Mouse (Mus musculus) monocyte, adult 5-6 weeks (primary cell): Measurements from ENCODE around the gene Mcrip1. TPM values are rescaled to one million over a fixed set of nuclear protein-coding genes. Genes with fewer than 3 reads are reported as not detected.

Experiments
- ATAC-seq: fragments of 153-309, 156-312 bp; replicated peaks from 2 replicates; pipeline ENCODE4 v1.8.0; 2017; ENCODE audit warnings: mild to moderate bottlenecking; ENCODE audit not compliant: low TSS enrichment, insufficient number of reproducible peaks, severe bottlenecking, poor library complexity, low FRiP score
- total RNA-seq: library from RNA; stranded (forward); fragments of 200-1000, 200-491, 200-594 nt; gene quantifications from 3 replicates; pipeline ENCODE4 v1.2.3, GENCODE M21; 2017

Gene Mcrip1
- total RNA-seq, 1 experiment from 2014 or later, result 13.8 TPM

DNA sequence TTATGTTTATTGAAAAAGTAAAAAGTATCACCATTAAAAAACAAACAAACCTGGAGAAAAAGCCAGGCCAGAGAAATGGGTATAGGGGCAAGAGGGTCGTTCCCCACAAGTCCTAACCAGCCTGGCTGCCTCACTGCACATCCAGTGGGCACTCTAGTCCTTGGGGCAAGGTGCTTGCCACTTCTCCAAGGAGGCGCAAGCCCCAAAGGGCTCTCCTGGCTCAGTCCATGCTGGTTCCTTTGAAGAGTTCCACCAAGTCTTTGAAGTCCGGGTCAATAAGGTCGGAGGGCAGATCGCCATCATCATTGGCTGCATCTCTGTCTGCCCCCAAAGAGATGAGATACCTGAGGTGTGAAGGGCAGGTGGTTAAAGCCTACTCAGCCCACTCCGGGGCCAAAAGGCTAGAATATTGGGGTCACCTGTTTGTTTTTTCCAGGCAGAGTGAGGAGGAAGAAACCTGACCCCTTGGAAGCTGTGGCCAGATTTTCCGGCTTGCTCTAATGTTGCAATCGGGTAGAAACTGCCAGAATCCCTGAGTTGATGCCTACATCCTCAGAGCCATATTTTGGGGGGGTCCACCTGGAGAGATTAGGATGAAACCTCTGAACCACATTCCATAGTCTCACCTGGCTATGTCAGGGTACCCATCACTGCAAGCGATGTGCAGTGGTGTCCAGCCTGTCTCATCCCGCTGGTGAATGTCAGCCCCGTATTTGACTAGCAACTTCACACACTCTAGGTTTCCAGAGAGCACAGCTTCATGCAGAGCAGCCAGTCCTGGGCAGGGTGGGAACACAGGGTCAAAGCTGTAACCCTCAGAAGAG lies 671 bp upstream of the Mcrip1 start:
- ATAC-seq, result no peak

DNA sequence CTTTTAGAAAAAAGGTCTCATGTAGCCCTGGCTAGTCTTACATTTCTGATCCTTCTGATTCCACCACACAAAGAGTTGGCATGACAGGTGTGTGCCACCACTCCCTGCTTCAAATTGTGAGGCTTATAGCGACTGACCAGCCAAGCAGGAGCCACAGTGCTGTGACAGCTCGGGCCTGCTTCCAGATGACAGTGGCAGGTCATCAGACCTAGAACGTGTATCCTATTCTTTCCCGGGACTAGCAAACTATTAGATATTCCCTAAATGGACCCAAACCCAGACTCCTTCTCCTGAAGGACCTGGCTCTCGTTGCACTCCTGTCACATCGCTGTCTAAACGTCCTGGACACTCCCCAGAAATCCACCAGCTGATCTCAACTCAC lies 750 bp downstream of the Mcrip1 start:
- no peak for ATAC-seq

DNA sequence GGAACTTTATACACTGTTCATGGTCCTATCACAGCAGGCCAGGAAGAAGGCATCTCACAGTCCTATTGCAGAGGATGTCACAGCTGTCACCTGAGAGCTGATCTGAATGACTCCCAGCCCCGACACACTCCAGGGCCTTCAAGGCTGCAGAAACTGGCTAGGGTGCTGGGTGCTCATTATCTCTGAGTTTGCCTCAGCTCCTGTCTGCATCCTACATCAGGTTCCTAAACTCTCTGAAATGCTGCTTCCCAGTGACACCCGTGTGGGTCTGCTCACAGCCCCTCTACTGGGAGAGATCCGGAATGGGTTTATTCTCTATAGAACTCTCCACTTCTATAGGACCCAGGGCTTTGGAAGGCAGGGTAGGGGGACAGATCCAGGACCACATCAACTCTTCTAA lies 1.3 kb downstream of the Mcrip1 start:
- ATAC-seq, result no peak

DNA sequence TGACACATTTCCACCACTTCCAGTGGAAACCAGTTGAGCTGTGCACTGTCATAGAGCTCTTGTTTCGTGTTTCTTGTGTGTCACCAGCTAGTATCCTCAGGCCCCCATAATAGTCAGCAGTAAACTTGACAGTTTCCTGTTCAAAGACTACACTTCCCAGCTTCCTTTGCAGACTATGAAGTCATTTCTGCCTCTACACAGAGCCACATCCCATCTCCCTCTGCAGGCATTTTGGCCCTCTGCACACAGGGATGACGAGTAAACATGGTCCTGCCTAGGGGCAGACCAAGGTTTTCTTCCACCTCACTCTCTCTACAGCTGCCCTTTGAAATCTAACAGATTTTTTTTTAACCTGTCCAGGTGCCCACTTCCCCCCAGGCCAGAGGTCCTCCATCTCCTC lies 2.1 kb downstream of the Mcrip1 start:
- no peak for ATAC-seq

DNA sequence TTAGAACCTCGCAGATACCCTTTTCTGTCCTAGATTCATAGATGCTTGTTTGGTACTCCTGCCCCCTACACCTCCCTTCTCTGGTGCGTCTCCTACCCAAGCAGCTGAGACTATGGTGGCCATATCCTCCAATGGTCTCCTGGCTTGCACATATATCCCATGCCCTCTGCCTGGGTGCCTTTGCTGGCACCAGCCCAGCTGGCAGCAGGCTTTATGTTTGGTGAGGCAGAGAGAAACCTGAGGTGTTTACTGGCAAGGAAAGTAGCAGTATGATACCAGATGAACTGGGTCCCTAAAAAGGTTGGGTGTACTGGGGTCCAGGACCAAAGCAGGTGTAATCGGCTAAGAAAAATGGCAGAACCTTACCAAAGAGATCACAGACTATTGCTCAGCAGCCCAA lies 3.6 kb downstream of the Mcrip1 start:
- ATAC-seq, result no peak

DNA sequence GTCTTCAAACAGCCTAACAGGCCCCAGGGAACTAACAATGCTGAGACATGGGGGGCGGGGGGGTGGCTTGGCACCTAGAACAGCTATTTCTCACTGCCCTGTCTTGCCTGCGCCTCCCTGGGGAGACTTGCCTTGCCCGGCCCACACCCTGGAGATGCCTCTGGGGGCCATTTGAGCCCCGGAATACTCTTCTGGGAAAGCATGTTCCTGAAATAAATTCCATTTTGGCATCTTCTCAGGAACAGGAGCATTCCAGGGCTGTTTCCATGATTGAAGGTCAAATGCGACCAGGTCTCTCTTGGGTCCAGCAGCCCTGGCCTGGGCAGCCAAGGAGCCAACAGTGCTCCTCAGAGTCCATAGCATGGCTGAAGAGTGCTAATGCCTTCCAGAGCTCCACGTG lies 7.2 kb downstream of the Mcrip1 start:
- ATAC-seq, result no peak

DNA sequence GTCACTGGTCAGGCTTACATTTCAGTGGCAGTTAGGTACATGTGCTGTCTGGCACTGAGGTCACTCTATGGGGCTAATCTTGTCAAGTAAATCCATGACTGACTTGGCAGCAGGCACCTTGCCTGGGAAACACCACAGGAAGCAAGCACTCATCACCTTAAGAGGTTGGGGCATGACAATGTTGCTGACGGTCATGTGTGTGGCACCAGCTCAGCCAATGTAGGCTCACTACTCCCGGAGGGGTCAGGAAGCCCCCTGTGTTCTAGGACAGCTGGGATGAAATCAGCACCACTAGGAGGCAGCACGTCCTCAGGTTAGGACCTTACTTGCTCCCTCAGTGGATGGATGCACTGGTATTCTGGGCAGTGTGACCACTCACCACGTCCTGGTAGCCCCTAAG lies 7.6 kb downstream of the Mcrip1 start:
- ATAC-seq, result no peak

DNA sequence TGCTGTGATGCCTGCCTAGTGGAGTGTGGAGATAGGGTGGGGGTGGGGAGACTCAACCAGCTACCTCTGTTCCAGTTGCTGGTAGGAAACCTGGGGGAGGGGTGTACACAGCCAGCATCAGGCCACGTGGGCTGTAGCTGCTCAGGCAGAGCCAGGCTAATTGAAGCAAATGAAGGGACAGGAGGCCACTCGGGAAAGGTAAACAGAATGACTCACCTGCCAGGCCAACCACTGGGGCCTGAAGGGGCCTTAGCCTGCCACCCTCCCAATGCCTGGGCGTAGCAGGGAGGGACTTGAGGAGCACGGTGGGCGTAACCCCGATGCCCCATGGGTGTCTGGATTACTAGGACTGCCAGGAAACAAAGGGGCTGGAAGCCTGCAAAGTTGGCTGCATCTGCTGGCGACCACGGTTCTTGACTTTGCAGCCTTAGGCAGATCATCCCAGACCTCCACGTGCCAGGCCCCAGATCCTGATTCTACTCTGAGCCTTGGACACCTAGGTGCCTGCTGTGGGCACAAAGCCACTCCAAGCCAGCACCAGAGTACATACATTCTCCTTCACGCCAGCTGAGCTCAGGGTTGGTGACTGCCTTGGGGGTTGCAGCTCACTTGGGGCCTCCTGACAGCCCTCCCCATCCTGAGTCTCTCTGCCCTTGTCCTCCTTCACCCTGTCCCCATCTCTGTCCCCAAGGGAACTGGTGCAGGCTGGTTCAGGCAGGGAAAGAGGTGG lies 10.1 kb downstream of the Mcrip1 start:
- no peak for ATAC-seq

DNA sequence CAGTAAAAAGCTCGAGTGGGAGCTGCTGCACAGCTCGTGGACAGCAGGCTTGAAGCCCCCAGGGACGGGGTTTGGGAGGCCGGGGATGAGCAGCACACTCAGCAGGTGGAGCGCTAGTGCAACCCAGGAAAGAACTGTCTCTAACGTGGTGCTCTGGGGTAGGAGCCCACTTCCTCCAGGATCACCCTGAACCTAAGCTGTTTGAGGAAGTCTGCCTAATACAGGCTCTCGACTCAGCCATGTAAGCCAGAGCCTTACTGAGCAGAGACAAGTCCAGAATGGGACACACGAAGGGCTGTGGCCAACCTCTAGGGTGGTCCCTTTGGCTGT lies 10.6 kb downstream of the Mcrip1 start:
- no peak for ATAC-seq

DNA sequence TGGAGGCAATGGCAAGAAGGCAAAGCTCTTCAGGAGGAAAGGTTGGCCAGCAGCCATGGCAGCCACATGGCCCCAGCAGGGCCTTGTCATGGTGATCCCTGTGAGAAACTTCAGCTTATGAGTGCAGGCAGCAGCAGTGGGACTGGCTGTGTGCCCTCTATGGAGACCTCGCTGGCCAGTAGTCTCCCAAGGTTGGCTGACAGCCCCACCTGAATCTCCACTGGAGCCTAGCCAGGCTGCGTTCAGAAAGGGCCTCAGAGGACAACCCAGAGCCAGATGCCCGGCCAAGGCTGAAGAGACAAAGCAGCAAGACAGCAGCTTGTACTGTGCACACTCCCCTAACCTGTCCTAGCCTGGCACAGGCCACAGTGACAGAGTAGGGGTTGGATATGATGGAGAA lies 11.0 kb downstream of the Mcrip1 start:
- ATAC-seq, result no peak

DNA sequence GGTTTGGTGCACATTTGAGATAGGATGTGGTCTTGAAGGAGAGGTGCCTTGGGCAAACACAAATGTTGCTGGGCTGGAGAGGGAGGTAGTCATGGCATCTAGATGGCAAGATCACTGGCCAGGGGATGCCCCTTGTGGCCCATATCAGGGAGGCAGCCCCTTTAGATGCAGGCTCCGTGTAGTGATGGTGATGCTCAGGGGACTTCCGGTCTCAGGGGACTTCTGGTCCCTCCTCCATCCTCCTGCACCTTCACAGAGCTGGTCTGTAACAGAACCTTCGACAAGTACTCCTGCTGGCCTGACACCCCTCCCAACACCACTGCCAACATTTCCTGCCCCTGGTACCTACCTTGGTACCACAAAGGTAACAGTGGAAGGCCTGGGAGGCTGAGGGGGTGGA lies 13.7 kb downstream of the Mcrip1 start:
- no peak for ATAC-seq

DNA sequence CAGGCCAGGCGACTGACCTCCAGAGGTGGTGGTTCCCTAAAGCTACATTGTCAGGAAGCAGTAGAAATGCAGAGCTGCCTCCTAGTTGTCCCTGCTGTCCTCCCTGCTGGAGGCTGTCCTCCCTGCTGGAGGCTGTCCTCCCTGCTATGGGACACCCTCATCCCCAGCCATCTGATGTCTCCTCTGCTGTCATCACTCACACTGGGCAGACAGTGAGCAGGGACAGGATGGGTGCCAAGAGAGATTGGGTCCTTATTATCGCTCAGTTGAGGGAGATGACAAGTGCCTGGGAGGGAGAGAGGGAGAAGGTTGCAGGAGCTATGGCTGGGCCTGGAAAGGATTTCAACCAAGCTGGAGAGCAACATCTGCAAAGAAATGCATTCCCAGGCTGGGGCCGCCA lies 14.4 kb downstream of the Mcrip1 start:
- ATAC-seq, result no peak

DNA sequence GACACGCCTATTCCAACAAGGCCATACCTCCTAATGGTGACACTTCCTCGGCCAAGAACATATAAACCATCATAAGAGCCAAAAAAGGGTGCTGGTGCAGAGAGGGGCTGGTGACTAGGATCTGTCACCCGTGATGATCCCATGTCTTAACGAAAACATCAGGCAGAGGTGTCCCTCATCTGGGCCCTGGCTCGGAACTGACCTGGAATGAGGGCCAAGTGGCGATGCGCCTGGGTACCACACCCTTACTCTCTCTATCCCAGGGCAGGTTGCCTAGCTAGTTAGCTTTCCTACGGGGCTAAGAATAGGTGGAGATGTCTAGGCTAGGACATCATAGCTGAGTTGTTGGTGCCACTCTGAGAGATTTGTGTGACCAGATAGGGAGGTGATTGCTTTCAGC lies 15.4 kb downstream of the Mcrip1 start:
- ATAC-seq, result no peak

DNA sequence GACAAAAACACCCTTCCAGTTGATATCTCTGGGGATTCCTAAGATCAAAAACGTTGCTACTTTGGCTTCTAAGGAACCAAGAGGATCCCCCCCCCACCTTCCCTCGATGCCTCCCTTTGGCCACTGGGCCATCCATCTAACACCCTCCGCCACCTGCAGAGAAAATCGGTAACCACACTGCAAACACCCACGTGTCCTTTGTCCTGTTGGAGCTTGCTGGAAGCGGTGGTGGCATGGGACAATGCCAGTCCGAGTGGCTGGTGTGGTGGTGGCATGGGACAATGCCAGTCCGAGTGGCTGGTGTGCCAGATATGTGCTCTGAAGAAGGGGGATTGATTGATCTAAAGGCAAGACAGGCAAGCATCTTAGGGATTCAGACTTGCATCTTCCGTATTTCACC lies 17.9 kb downstream of the Mcrip1 start:
- ATAC-seq, result no peak

DNA sequence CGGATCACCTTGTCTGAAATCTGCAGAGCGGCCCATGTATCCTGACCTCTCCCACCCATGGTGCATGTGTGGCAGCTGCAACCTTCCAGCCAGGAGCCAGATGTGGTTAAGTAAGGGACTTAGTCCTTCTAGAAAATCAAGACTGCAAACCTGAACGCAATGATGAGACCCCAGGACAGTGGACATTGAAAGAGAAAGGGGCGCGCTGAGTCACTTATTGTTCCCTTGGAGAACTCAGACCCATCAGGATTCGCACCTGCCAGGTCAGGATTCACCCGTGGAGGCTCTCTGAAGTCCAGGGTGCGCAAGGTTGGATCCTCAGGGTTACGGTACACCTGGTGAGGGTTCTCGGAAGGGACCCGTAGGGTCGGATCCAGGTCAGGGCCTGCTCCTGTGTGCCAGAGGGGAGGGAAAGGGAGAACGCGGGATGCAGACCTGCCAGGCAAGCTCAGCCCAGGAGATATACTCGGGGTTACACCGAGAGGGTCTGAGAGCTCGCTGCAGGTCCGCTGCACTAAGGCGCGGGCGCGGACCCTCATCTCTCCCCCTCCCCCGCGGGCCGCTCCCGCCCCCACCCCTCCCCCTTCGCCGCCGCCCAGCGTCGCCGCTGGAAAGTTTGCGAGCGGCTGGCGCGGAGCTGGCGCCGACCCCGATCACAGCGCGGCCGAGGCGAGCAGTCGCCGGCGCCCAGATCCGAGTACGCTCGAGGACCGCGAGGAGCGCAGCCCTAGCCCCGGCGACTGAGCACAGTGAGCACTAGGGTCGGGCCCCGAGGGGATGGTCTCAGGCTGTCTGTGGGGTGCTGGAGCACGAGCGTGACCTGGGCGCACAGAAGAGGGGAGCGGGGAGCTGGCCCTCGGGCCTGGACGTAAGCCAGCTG lies 19.2 kb downstream of the Mcrip1 start, which contains the start of gene Gcgr:
Gene Gcgr, plus strand, starts transcription at position 615 of the 880 bp plus-strand sequence.
- no peak for ATAC-seq

DNA sequence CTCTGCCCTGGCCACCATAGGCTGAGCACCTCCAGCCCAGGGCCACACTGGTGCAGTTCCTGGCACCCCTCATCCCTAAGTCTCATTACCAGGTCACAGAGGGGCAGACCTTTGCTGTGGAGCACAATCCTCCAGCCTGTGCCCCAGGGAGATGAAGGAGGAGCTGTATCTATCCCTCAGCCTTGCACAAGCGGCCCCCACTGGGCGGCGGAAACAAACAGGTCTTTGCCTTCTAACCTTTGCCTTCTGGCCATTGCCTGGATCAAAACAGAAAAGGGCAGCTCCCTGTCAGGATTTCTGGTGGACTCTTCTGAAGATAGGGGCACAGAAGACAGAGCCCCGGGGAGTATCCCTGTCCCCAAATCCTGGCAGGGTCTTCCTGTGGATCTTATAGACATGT lies 20.6 kb downstream of the Mcrip1 start:
- no peak for ATAC-seq

DNA sequence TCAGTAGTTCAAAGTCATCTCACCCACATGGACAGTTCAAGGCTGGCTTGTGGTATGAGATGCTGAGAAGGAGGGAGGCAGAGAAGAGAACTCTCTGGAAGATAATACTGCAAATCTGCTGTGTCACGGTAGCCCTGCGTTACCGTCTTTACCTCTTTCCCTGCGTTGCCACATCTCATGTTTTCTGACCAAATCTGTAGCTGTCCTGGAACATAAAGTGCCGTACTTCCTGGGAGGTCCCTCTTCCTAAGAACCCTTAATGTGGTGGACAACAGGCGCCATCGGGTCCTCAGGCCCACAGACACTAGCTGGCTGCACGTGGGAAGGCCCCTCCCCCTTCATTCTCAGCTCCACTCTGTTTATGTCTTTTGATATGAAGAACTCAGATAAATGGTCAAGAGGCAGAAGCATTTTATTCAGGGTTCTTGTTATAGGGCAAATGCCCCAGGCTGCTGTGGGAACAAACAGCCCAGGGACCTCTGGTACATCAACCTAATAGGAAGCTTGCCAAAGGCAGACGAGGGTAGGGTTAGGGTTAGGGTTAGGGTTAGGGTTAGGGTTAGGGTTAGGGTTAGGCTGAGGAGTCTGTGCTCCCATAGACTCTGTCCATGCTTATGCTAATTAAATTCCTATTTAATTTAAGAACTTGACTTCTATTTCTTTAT lies 21.7 kb downstream of the Mcrip1 start:
- ATAC-seq, result no peak

DNA sequence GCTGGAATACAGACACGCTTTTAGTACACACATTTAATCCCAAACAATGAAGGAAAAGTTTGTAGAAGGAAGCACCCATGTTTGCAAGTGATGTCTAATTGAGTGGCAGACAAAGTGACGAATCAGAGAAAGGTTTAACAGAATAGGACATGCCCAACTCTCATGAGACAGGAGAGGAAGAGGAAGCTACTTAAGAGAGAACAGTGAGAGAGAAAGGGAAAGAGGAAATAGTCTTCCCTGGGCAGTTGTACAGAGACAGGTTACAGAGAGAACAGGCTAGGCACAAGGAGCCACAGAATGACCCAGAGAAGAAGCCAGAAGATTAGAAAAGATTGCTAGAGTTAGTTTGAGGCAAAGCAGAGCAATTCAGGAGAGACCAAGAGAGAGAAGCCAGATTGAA lies 23.6 kb downstream of the Mcrip1 start:
- peak; percentile 94 for ATAC-seq

DNA sequence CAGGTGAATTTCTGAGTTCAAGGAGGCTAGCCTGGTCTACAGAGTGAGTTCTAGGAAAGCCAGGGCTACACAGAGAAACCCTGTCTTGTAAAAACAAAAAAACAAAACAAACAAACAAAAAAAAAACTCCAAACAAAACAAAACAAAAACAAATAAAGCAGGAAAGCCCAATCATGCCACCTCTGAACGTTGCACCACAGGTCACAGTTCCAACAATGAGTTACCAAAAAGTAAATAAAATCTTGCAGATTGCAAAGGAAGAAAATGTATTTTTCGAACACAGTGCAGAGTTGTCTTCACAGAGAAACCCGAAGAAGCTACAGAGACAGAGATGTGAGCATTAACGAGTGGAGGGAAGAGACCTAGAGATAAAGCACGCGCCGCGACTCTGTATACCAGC lies 26.9 kb downstream of the Mcrip1 start:
- no peak for ATAC-seq
